Mouse (Mus musculus) skeletal muscle tissue, adult 2 months (tissue): ENCODE measurements around the gene Fam69a.
A peak's percentile ranks its signal among the peaks of the same experiment; 100 is the strongest.
"Not testable (repeated sequence)": the region's sequence is repeated elsewhere in the genome, so short reads cannot be mapped to it uniquely, and the experiment has no call there.

Source experiments
- DNase-seq: peaks from one replicate; pipeline ENCODE4 v3.0.0-alpha.2; 2012; ENCODE audit warnings: low read depth, low spot score

Fam69a gene

DNA sequence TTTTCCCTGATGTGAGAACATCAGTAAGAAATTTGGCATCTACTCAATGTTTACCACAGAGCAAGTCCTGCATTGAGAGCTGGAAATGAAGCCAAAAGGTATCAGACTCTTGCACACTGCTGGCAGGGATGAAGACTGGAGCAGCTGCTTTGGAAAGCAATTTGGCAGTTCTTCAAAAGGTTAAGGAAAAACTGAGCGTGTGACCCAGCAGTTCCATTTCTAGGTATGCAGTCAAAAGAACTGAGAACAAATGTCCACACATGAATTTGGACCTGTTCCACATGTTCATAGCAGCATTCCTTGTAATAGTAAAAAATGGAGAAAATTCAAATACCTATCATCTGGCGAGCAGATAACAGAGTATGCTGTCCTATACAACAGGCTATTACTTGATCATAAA lies 39.3 kb downstream of the Fam69a start:
- DNase-seq = peak; percentile 89

DNA sequence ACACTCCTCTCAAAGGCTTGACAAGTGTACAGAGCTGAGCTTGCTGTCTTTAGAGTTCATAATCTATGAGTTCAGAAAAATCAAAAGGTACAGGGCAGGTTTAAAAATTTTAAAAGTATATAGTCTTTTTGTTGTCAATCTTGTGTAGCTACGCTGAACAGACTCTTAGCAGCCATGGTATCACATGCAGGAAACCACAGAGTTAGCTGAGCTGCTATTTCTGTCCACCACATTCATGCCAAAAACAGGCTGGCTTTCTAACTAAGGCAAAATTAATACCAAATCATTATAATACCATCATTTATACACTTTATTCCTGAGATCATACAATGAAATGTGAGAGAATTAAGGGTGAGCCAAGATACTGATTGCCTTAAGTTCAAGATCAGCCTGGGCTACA lies 40.4 kb downstream of the Fam69a start:
- DNase-seq = no peak

DNA sequence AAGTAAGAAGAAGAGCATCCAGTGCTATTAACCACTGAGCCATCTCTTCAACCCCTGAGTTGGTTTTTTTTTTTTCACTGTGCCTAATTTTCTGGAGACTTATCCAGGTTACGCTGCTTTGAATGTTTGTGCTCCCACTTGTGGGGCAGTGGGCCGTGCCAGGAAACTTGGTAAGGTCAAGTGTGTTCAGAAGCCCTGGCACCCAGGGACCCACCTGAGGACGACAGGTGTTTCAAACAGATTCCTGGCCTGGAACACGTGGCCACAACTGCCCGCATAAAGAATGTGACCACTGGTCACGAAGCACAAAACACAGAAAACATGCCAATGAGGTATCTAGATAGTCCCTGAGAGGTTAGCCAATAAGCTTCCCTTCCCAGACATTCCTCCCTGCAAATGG lies 43.4 kb downstream of the Fam69a start:
- no peak for DNase-seq

DNA sequence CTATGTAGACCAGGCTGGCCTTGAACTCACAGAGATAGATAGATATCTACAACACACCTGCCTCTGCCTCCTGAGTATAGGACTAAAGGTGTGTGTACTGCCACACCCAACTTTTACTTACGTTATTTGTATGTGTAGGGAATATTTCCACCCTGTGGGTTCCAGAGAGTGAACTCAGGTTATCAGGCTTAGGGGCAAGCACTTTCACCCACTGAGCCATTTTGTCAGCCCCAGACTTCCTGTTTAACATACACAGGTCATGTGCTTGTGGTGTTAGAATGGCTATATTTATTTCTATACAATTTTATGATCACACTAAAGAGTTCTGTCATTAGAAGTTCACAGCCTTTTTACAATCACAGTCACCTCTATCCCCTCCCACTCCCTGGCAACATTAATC lies 43.9 kb downstream of the Fam69a start:
- no peak for DNase-seq

DNA sequence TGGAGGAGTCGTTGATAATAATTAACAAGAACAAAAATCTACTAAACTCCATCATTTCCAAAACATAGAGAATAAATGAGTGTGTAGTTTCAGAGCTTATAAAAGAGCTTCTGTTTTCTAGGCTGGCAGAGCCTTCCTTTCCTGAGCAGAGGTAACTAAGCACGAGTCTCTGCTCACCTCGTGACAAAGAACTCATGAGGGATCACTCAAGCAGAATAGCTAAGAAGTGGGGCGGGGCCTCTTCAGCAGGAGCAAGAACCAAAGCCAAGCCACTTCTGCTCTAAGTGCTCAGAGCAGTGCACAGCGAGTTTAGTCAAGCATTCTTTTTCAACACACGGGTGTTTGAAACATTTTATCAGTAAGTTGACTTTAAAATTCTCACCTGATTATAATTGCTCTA lies 45.7 kb downstream of the Fam69a start:
- DNase-seq = no peak

DNA sequence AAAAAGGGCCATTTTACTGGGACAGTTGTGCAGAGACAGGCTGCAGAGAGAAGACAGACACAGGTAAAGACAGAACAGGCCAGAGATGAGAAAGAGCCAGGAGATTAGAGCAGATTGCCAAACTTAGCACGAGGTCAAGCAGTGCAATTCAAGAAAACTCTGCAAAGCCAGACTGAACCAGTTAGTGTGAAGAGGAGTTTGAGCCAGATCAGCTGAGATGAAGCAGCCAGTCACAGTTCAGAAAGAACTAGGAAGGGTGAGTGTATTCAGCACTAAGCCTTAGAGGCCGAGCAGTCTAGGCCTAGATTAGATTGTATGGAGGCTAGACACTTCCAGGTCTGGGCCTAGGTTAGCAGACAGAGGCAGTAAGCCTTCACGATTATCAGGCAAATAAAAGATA lies 47.2 kb downstream of the Fam69a start:
- DNase-seq = no peak

DNA sequence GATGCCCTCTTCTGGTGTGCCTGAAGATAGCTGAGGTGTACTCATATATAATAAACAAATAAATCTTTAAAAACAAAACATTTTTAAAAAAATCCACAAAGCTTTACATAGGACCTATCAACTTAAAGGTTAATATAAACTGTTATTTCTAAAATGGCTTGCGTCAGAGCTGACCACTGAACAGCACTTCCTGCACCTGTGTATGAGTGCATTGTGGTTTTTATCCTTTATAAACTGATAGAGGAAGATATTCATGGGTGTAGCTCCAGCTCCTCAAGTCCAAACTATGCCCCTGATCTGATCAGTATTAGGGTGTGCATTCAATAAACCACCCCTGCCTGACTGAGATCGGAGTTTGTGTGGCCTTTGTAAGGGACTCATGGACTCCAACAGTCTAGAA lies 48.0 kb downstream of the Fam69a start:
- DNase-seq = no peak

DNA sequence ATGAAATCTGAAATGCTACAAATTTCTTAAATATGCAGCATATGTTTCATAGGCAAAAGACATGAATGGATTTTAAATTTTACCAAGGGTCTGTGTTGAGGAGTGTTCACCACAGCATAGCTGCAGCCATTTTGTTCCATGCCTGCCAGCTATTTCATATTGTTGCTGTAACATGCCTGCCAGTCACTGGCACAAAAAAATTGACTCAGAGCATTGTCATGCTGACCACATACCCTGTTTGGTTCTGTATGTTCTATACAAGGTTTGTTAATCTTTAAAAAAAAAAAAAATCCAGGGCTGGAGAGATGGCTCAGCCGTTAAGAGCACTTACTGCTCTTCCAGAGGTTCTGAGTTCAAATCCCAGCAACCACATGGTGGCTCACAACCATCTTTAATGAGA lies 48.4 kb downstream of the Fam69a start:
- DNase-seq = not testable (repeated sequence)

DNA sequence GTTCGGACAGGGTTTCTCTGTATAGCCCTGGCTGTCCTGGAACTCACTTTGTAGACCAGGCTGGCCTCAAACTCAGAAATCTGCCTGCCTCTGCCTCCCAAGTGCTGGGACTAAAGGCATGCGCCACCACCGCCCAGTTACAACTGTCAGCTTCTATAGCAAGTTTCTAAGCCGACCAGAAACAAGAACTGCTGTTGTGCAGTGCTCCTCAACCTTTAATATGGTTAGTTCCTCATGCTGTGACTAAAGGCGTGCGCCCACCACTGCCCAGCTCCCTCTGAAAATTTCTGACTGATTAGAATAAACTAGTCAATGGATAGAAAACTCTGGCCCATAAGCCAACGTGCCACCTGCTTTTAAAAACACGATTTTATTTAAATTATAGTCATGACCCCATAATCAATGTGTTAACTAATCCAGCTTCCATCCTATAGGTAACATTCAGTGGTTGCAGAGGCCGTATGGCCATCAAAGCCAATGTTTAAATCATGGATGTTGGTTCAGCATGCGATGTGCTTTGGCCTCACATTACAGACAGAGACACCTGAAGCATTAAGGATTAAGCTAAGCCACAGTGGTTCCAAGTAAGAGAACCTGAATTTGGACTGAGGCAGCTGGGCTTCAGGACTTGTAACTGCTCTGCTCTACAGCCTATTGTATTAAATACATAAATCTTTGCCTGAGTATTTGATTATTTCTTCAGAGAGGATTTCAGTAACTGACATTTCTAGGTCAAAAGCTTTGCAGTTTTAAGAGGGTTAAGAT lies 50.1 kb downstream of the Fam69a start:
- no peak for DNase-seq

DNA sequence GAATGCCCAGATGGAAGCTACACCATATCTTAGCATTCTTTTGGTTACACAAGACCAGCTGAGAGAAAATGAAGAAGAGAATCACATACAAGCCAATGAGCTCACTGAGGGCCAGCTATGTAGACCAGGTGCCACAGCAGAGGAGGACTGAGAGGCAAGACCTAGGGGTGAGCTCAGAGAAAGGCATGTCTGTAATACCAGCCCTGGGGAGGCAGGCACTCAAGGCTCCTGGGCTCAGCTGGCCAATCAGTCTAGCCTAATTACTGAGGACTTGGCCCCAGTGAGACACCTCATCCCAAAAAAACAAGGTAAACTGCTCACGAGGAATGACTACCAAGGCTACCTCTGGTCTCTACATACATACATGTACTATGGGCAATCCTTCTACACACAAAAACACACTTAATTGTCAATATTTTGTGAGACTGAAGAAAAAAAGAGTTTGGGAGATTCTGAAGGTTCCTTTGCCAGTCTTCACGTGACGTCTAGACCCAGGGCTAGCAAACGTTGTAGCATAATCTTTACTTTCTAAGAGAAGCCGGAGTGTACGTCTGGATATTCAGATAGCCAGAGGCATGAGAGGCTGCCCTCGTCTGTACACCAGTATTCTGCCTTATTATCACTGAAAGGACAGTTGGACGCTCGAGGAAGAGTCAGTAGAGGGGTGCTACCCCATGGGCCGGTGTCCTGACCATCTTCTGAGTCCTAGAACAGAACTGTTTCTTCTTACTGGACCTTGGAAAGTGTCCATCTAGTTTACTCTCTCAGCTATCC lies 51.9 kb downstream of the Fam69a start:
- no peak for DNase-seq

DNA sequence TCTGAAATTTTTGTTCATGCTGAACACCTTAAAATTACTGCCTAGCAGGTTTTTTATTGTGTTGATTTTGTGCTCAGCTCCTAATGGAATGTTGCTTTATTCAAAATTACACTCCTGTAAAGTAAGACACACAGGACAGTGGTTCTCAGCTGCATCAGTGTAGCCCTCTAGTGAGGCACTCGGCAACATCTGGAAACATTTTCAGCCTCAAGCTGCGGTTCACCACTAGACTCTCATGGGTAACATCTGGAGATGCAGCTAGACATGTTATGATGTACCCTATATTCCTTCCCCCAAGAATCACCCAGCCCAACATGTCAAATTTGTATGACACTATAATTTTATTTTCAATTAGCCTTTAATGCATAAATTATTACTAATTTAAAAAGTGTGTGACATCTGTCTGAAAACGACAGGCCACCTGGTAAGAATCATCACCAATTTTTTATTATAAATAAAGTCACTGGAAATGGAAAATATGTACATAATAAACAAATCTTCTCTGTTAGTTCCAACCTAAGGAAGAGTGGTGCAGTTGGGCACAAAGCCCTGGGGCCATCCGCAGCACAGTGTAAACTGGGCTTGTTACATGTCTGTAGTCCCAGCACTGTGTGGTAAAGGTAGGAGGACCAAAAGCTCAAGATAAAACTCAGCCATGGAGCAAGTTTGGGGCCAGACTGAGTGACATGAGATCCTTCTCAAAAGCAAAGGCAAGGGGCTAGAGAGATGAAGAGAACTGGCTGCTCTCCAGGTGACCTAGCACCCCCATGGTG lies 53.5 kb downstream of the Fam69a start:
- no peak for DNase-seq

DNA sequence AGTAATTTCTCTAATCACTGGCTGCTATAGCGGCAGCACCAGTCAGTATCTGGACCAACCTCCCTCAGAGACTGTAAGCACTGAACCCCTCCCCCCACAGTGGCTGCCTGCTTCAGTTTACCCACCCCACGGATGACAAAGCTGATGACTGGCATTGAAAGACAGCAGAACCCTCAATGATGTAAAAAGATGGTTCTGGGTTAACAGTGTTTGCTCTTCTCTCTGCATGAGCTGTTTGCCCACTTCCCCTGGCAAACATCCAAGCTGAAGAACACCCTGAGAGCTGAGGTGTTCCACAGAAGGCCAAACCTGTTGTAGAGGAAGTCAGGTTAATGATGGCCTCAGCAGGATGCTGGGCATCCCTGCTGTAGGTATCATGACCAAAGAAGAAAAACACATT lies 54.3 kb downstream of the Fam69a start:
- no peak for DNase-seq

DNA sequence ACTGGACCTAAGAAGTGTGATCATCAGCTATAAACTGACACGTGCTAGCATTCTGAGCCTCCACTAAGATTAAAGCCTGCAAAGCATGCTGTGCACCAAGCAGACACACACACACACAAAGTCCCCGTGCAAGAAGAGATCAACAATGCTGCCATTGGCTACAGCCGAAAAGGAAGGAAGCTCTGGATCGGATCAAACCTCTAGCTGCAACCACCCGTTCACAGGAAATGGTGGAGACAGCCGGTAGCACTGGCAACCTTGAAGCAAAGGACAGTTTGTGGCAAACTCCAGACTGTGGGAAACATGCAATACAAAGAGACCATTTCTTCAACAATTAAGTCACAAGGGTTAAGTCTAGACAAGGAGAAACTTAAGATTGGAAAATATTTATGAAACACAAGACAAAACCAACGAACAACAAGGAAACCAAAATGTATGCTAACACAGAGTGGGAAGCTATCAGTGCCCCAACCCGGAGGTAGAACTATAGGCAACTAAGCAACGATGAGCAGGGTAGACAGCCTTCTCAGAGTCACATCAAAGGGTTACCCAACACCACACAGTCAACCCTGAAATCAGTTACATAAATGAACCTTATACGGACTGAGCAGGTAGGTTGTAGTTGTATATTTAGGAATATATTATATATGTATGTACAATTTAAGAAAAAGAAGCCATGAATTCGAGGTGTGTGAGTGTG lies 60.2 kb downstream of the Fam69a start:
- DNase-seq = no peak

DNA sequence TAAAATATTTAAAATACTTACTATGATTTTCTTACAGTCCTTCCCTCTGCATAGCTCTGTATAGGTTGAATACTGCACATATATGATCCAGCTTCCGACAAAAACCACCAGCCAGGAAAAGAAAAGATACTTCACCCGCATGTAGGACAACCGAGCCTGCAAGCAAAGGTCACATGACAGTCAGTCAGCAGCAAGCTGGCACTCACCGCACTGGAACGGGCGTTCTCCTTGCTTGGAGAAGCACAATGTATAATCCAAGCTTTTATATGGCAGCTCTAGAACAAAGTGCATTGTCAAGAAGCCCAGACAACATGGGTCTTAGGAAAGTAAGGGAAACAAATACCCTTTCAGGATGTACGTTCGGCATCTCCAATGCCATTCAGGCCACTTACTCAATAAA lies 62.3 kb downstream of the Fam69a start:
- no peak for DNase-seq

DNA sequence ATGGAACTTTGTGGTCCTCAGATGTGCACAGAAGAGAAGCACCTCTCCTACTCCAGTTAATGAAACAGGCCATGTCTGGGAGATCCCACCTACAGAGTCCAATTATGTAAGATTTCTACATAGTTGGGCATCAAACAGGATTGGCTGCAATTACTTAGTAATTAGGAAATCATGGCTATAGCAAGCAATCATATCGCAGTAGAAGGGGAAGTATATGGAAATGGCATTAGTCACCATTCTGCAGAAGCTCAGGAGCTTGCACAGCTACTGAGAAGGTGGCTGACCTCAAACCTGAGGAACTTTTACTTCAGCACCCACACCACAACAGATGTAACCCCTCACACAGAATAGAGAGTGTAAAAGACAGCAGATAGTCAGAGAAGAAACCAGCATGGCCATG lies 64.0 kb downstream of the Fam69a start:
- no peak for DNase-seq

DNA sequence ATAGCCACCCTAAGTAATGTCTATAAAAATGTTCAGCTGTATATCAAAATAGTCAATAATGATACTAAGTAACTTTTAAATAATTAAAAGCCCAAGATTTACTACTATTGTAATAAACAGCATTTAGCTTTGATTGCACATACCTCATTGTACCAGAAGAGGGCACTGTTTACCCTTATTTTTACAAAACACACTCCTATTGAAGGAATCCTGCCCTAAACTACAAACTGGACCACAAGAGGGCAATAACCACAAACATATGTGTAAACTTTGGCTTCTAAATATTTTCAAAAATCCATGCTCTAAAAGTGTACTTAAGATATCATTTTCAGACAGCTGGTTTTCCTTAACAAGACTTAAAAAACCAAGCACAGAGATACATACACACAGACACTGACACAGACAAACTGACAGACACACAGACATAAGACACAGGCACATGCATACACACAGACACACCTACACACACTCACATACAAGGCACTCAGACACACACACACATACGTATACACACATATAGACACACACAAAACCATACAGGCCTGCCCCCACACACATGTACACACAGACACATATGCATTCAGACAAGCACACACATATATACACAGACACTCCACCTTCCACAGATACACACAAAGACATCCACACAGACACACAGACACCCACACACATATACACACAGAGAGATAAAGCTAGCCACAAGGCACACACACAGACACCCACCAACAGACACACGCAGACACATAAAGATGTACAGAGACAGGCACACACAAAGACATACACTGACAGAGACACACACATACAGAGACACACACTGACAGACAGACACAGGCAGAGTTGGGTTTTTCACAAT lies 65.3 kb downstream of the Fam69a start:
- peak; percentile 77 for DNase-seq

DNA sequence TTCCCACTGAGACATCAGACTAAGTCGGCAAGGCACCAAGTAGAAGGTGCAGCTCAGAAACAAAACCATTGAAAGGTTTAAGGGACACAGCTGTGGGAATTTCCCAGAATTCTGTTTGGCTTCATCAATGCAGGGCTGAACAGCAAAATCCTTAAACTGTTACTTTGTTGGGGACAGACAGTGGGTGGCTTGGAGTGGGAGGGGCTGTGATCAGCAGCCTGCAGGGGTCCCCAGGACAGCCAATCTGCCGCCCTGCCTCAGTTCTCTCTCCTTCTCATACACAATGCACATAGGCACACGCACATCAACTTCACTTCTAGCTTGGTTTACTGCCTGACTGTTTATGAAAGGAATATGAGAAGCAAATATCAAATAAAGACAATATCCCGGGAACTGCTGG lies 71.6 kb downstream of the Fam69a start:
- no peak for DNase-seq

DNA sequence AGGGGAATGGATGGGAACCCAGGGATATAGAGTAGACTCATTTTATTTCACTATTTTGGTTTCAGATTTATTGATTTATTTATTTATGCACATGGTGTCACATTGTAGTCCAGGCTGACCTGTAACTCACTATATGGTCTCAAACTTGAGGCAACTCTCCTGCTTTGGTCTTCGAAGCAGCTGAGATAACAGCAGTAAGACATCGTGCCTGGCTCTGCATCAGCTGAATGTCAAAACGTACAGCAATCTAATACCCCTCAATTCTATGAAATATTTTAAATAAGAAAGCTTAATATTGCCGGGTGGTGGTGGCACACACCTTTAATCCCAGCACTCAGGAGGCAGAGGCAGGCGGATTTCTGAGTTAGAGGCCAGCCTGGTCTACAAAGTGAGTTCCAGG lies 75.9 kb downstream of the Fam69a start:
- DNase-seq = no peak

DNA sequence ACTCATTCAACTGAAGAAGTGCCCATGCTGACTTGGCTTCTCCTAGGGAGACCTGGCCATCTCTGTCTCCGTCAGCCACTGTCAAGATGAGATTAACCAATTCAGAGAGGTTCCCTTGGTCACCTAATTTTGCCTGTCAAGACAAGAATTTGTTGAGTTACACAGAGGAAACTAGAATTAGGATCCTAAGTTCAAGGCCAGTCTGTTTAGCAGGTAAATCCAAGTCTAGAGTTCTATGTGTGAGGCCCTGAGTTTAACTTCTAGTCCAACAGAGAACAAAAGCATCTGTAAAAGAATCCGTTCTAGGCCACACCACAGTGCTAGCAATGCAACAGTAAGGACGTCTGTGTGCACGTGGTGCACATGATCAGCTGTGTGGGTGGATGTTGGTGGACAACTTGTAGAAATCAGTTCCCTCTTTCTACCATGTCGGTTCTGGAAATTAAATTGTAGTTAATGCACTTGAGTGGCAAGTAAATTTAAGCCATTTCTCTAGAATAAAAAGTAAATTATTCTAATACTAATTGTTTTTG lies 76.7 kb downstream of the Fam69a start:
- no peak for DNase-seq

DNA sequence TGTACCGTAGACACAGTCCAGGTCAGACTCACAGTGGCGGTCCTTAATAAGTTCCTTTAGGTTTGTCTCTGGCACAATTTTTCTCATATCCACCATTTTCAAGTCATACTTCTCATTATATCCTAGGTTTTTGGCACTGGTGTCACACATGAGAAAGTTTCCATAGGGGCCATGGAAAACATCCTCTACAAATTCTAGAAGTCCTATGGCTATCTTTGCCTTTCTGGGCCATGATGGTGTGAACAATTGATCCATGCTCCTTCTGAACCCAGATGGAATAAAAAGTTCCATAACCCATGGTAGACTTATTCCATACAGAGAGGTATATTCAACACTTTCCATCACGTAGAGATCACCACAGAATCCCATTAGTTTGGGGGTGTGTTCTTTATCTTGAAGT lies 77.2 kb downstream of the Fam69a start:
- no peak for DNase-seq
